Mouse (Mus musculus) CH12.LX (cell line): ENCODE data around the gene Dstn. TPM values are rescaled to one million over a fixed set of nuclear protein-coding genes. Genes with fewer than 3 reads are reported as not detected.

Source experiments
- DNase-seq: peaks from one replicate; pipeline ENCODE4 v3.0.0-alpha.2; 2013; ENCODE audit errors: extremely low read depth
- H3K27ac ChIP-seq: 2 replicates; pipeline ENCODE4 v1.5.1; 2012; ENCODE audit warnings: low read depth, mild to moderate bottlenecking, control low read depth, moderate library complexity; ENCODE audit not compliant: insufficient read depth
- H3K27me3 ChIP-seq: replicated peaks from 2 replicates; pipeline ENCODE3; 2012; ENCODE audit warnings: inconsistent platforms
- H3K36me3 ChIP-seq, 2 experiments: replicated peaks in 1 of 2; 2 replicates each; pipeline versions ENCODE3 to v1.6.1; 2012; ENCODE audit warnings: inconsistent platforms in 1 of 2, low read length in 1 of 2, mild to moderate bottlenecking in 1 of 2, mixed read lengths in 1 of 2, moderate library complexity in 1 of 2; ENCODE audit not compliant: control insufficient read depth in 1 of 2, insufficient read depth in 1 of 2
- H3K4me1 ChIP-seq, 2 experiments: 2 replicates each; pipeline ENCODE4 v1.6.1; 2012; ENCODE audit warnings: inconsistent platforms in 1 of 2, moderate library complexity in 1 of 2; ENCODE audit not compliant: insufficient read depth in 2 of 2, control insufficient read depth in 1 of 2
- H3K4me2 ChIP-seq: 2 replicates; pipeline ENCODE4 v1.6.1; 2012; ENCODE audit warnings: low read depth, mild to moderate bottlenecking, control low read depth; ENCODE audit not compliant: poor library complexity, insufficient read depth, severe bottlenecking
- H3K4me3 ChIP-seq, 3 experiments: fragments of 150-350 bp in 1 of 3; sonication (generic) in 1 of 3; replicated peaks in 1 of 3; 2 replicates each; pipeline versions ENCODE3 to v1.5.1; 2011 to 2012; ENCODE audit warnings: low read depth in 2 of 3, low read length in 2 of 3, mild to moderate bottlenecking in 2 of 3, moderate library complexity in 2 of 3, control low read depth in 1 of 3, improper control_type of control experiment in 1 of 3, inconsistent platforms in 1 of 3, mixed read lengths in 1 of 3; ENCODE audit not compliant: poor library complexity in 1 of 3
- H3K79me2 ChIP-seq: replicated peaks from 2 replicates; pipeline ENCODE4 v1.6.1; 2012; ENCODE audit warnings: mild to moderate bottlenecking, moderate library complexity; ENCODE audit not compliant: control insufficient read depth, poor library complexity, insufficient read depth, severe bottlenecking; ENCODE audit errors: extremely low read depth
- H3K9ac ChIP-seq: 2 replicates; pipeline ENCODE4 v1.6.1; 2012; ENCODE audit warnings: low read depth, mild to moderate bottlenecking, control low read depth, moderate library complexity; ENCODE audit not compliant: insufficient read depth
- H3K9me3 ChIP-seq: replicated peaks from 2 replicates; pipeline ENCODE3; 2012; ENCODE audit warnings: low read length, inconsistent platforms, mixed read lengths
- BHLHE40 ChIP-seq: IDR thresholded peaks from 2 replicates; pipeline ENCODE4 v1.6.1; 2011; ENCODE audit warnings: mild to moderate bottlenecking, low read depth, low read length, improper control_type of control experiment
- CHD2 ChIP-seq: IDR thresholded peaks from 2 replicates; pipeline ENCODE4 v1.6.1; 2011; ENCODE audit warnings: low read length, improper control_type of control experiment
- CTCF ChIP-seq, 2 experiments: IDR thresholded peaks in 1 of 2; conservative IDR thresholded peaks in 1 of 2; 2 replicates each; pipeline ENCODE4 v1.5.1; 2011 to 2012; ENCODE audit warnings: low read depth in 2 of 2, low read length in 2 of 2, improper control_type of control experiment in 1 of 2, inconsistent platforms in 1 of 2, mild to moderate bottlenecking in 1 of 2, moderate library complexity in 1 of 2
- EP300 ChIP-seq: IDR thresholded peaks from 2 replicates; pipeline ENCODE4 v1.6.1; 2011; ENCODE audit warnings: low read length, improper control_type of control experiment
- GABPA ChIP-seq: IDR thresholded peaks from 2 replicates; pipeline ENCODE4 v1.6.1; 2012; ENCODE audit warnings: low read depth, low read length, improper control_type of control experiment, inconsistent platforms; ENCODE audit not compliant: insufficient replicate concordance
- MAZ ChIP-seq: IDR thresholded peaks from 2 replicates; pipeline ENCODE4 v1.6.1; 2012; ENCODE audit warnings: low read depth, mild to moderate bottlenecking, inconsistent platforms, low read length, improper control_type of control experiment, moderate library complexity
- MEF2A ChIP-seq: IDR thresholded peaks from 2 replicates; pipeline ENCODE4 v1.6.1; 2014; ENCODE audit warnings: low read depth, mild to moderate bottlenecking, inconsistent platforms, low read length, improper control_type of control experiment, borderline replicate concordance
- MXI1 ChIP-seq: IDR thresholded peaks from 2 replicates; pipeline ENCODE4 v1.6.1; 2011; ENCODE audit warnings: mild to moderate bottlenecking, low read depth, low read length, improper control_type of control experiment
- NRF1 ChIP-seq: IDR thresholded peaks from 2 replicates; pipeline ENCODE4 v1.6.1; 2014; ENCODE audit warnings: low read depth, mild to moderate bottlenecking, inconsistent platforms, low read length, improper control_type of control experiment, moderate library complexity
- RCOR1 ChIP-seq: conservative IDR thresholded peaks from 2 replicates; pipeline ENCODE4 v1.6.1; 2012; ENCODE audit warnings: low read depth, mild to moderate bottlenecking, inconsistent platforms, low read length, improper control_type of control experiment
- SMC3 ChIP-seq: IDR thresholded peaks from 2 replicates; pipeline ENCODE4 v1.6.1; 2011; ENCODE audit warnings: low read depth, low read length, improper control_type of control experiment
- ZMIZ1 ChIP-seq: IDR thresholded peaks from 2 replicates; pipeline ENCODE4 v1.6.1; 2012; ENCODE audit warnings: low read depth, mild to moderate bottlenecking, inconsistent platforms, low read length, improper control_type of control experiment
- dilution Hi-C: fragments of 300-500 bp; cut with MboI; formaldehyde crosslinking; loops from 2 replicates; pipeline ENCODE4 v1.14.3; 2020; ENCODE audit warnings: low sequenced_read_pairs; ENCODE audit not compliant: extremely low pct_unique_long_range_greater_than_20kb, extremely low pct_ligation_motif_present
- in situ Hi-C: fragments of 300-500 bp; cut with MboI; formaldehyde crosslinking; loops from 3 replicates; pipeline ENCODE4 v1.14.3; 2019; ENCODE audit warnings: low sequenced_read_pairs, low pct_ligation_motif_present, low pct_unique_long_range_greater_than_20kb, mixed read lengths
- polyA plus RNA-seq: library from polyadenylated mRNA; unstranded; fragments of >175 nt; gene quantifications from 2 replicates; pipeline ENCODE4 v1.2.1, GENCODE M21; 2012; ENCODE audit warnings: low read depth; ENCODE audit not compliant: insufficient read length
- total RNA-seq, 2 experiments: library from RNA; depleted of rRNA; stranded (reverse); fragments of 300-350 nt in 1 of 2; fragments of >200 nt in 1 of 2; gene quantifications; 2 replicates each; pipeline ENCODE4 v1.2.3; 2012 to 2014

Gene Dstn
- total and polyA plus RNA-seq, 3 experiments, result 68.9 to 266 (median 151) TPM

GRCm38 (mm10) chr2:143951546-143952315 is 36.6 kb downstream of the Dstn start:
- Histone ChIP-seq H3K4me3 (no peak overlapping the region), H3K9me3 (no peaks in the 10 kb centered on the region), H3K36me3 (peaks cover 81 to 99% of the 10 kb centered on the region in 2 experiments), H3K4me2 (no peak overlapping the region), H3K79me2 (no peaks in the 10 kb centered on the region), H3K27me3 (no peaks in the 10 kb centered on the region), H3K27ac (no peak overlapping the region), H3K9ac (no peak overlapping the region), H3K4me1 (no peaks in the 10 kb centered on the region)
- dilution Hi-C loops (no loop called here), in situ Hi-C loops (no loop called here)
- TF ChIP-seq GABPA (no peak), BHLHE40 (no peak), RCOR1 (no peak), MEF2A (no peak)
- DNase-seq, result no peak

- peaks cover 73 to 93% of the 10 kb centered on the region in 2 experiments for H3K36me3 ChIP-seq
- no peaks in the 10 kb centered on the region for H3K27me3 ChIP-seq
- no peak for DNase-seq
- no peak overlapping the region for H3K4me2 ChIP-seq
- H3K79me2 ChIP-seq, result no peaks in the 10 kb centered on the region
- no peak overlapping the region for H3K4me3 ChIP-seq
- H3K9ac ChIP-seq, result no peak overlapping the region
- H3K4me1 ChIP-seq, result no peaks in the 10 kb centered on the region
- TF ChIP-seq CHD2, result no peak
- in situ Hi-C loops (no loop called here), dilution Hi-C loops (no loop called here)
- H3K27ac ChIP-seq, result no peak overlapping the region
- no peaks in the 10 kb centered on the region for H3K9me3 ChIP-seq
These were observed 38.8 kb downstream of the Dstn start for GRCm38 (mm10) chr2:143953944-143954343.

- no peaks in the 10 kb centered on the region for H3K4me1 ChIP-seq
- in situ Hi-C loops (no loop called here), dilution Hi-C loops (no loop called here)
- H3K9ac ChIP-seq, result no peak overlapping the region
- no peak for DNase-seq
- no peak overlapping the region for H3K4me3 ChIP-seq
- TF ChIP-seq CHD2 (no peak), MAZ (no peak), EP300 (no peak), SMC3 (no peak), NRF1 (no peak), MXI1 (no peak), ZMIZ1 (no peak), BHLHE40 (no peak), CTCF (conservative IDR thresholded peaks at IDR 0.05 in 1 of 2, IDR thresholded peaks at IDR 0.05 in 1 of 2; ENCODE audit: low read depth in 2 of 2, low read length in 2 of 2) (no peak)
- no peak overlapping the region for H3K4me2 ChIP-seq
- H3K79me2 ChIP-seq, result no peaks in the 10 kb centered on the region
- no peak overlapping the region for H3K27ac ChIP-seq
- no peaks in the 10 kb centered on the region for H3K27me3 ChIP-seq
- peaks cover 70 to 84% of the 10 kb centered on the region in 2 experiments for H3K36me3 ChIP-seq
- H3K9me3 ChIP-seq, result no peaks in the 10 kb centered on the region
These were observed 39.9 kb downstream of the Dstn start for GRCm38 (mm10) chr2:143955004-143955403.
